Comparison of ENCODE assay signal across 7 mouse cellular contexts in genomic region chr9:21221383-21221929, GRCm38 (mm10). TPM values are rescaled to one million over a fixed set of nuclear protein-coding genes. Genes with fewer than 3 reads are reported as not detected.
DNase-seq lines count a peak whose midpoint lies in the region; ATAC-seq lines count a peak whose summit lies in the region.

No protein-coding gene starts in this region.

- 16% methylated on average over 7 of the region's 7 CpGs for WGBS in heart, embryonic 13.5 days
- WGBS in large intestine, adult 2 months = 11% methylated on average over 7 of the region's 7 CpGs
- 13% methylated on average over 7 of the region's 7 CpGs for WGBS in midbrain, embryonic 16.5 days

- peaks cover 23% of the 10 kb centered on the region for H3K4me1 ChIP-seq in heart, embryonic 13.5 days
- H3K4me1 ChIP-seq in midbrain, embryonic 16.5 days (ENCODE audit: control insufficient read depth, insufficient read depth, low read length) = peaks cover 7% of the 10 kb centered on the region

- peak overlapping the region; percentile 69 for H3K4me2 ChIP-seq in heart, embryonic 13.5 days
- H3K4me2 ChIP-seq in midbrain, embryonic 16.5 days (ENCODE audit: low read length) = no peak overlapping the region

- no peak for ATAC-seq in heart, embryonic 13.5 days (ENCODE audit: extremely low read depth, insufficient number of reproducible peaks, low FRiP score, low TSS enrichment)
- ATAC-seq in midbrain, embryonic 16.5 days = peak; percentile 15; the same call in 1 of the 2 replicates

- no peaks in the 10 kb centered on the region for H3K27me3 ChIP-seq in heart, embryonic 13.5 days (replicated peaks)
- H3K27me3 ChIP-seq in midbrain, embryonic 16.5 days (ENCODE audit: control insufficient read depth, insufficient read depth, low read depth, low read length) = no peaks in the 10 kb centered on the region

- peak overlapping the region; percentile 71 for H3K9ac ChIP-seq in heart, embryonic 13.5 days
- H3K9ac ChIP-seq in midbrain, embryonic 16.5 days (ENCODE audit: low read depth, low read length) = no peak overlapping the region

- H3K36me3 ChIP-seq in heart, embryonic 13.5 days = no peaks in the 10 kb centered on the region
- H3K36me3 ChIP-seq in midbrain, embryonic 16.5 days (ENCODE audit: control insufficient read depth, insufficient read depth, low read length) = no peaks in the 10 kb centered on the region

- peak overlapping the region; percentile 81 for H3K27ac ChIP-seq in heart, embryonic 13.5 days (replicated peaks)
- no peak overlapping the region for H3K27ac ChIP-seq in midbrain, embryonic 16.5 days (ENCODE audit: low read length)

- peak overlapping the region; percentile 44 for H3K4me3 ChIP-seq in heart, embryonic 13.5 days
- no peak overlapping the region for H3K4me3 ChIP-seq in midbrain, embryonic 16.5 days (ENCODE audit: low read depth, low read length)

- DNase-seq in spleen, postnatal 36 days (ENCODE audit: low spot score in 2 of 2) = peak; percentile 63 to 80
- no peak for DNase-seq in spleen, adult 12 weeks (ENCODE audit: low spot score)
- DNase-seq in c-Kit-positive CD71-positive TER-119-negative erythroid progenitor cells, embryonic 14.5 days (ENCODE audit: low read depth) = peak; percentile 81
- DNase-seq in large intestine, adult 2 months (ENCODE audit: low read depth, low spot score) = peak; percentile 76
- DNase-seq in right cerebral cortex, adult 2 months (ENCODE audit: low spot score in 2 of 2) = no peak

- H3K9me3 ChIP-seq in heart, embryonic 13.5 days = peaks cover 3% of the 10 kb centered on the region; the same call in 1 of the 2 replicates
- H3K9me3 ChIP-seq in midbrain, embryonic 16.5 days (replicated peaks; ENCODE audit: control insufficient read depth, low read length, poor library complexity, severe bottlenecking) = no peaks in the 10 kb centered on the region

RNA-seq across cellular contexts. Expression of gene Keap1, which starts 17.7 kb away (rescaled TPM):
- polyA plus RNA-seq in heart, embryonic 13.5 days (2015; fragmentation: Nextera tagmentation; extraction: Ambion mirVana) = 51.1 and 52.7 TPM in 2 replicates
- polyA plus RNA-seq in large intestine, adult 2 months (2012; rRNA removed) = 49.2 and 62.6 TPM in 2 replicates
- polyA plus RNA-seq in midbrain, embryonic 16.5 days (2015; fragmentation: Nextera tagmentation; extraction: Ambion mirVana) = 68.0 and 69.9 TPM in 2 replicates

RNA-seq across cellular contexts. Expression of gene S1pr5, which starts 26.8 kb away (rescaled TPM):
- polyA plus RNA-seq in heart, embryonic 13.5 days (2015; fragmentation: Nextera tagmentation; extraction: Ambion mirVana) = 0.07 and 0.11 TPM in 2 replicates
- not detected in 2 replicates for polyA plus RNA-seq in large intestine, adult 2 months (2012; rRNA removed)
- polyA plus RNA-seq in midbrain, embryonic 16.5 days (2015; fragmentation: Nextera tagmentation; extraction: Ambion mirVana) = 3.7 and 4.3 TPM in 2 replicates

RNA-seq across cellular contexts. Expression of gene Atg4d, which starts 43.6 kb away (rescaled TPM):
- 41.6 and 51.4 TPM in 2 replicates for polyA plus RNA-seq in heart, embryonic 13.5 days (2015; fragmentation: Nextera tagmentation; extraction: Ambion mirVana)
- 93.2 and 106 TPM in 2 replicates for polyA plus RNA-seq in large intestine, adult 2 months (2012; rRNA removed)
- polyA plus RNA-seq in midbrain, embryonic 16.5 days (2015; fragmentation: Nextera tagmentation; extraction: Ambion mirVana) = 43.0 and 47.9 TPM in 2 replicates

RNA-seq across cellular contexts. Expression of gene Pde4a, which starts 55.9 kb away (rescaled TPM):
- polyA plus RNA-seq in heart, embryonic 13.5 days (2015; fragmentation: Nextera tagmentation; extraction: Ambion mirVana) = 9.5 and 11.3 TPM in 2 replicates
- polyA plus RNA-seq in large intestine, adult 2 months (2012; rRNA removed) = 2.8 and 3.9 TPM in 2 replicates
- polyA plus RNA-seq in midbrain, embryonic 16.5 days (2015; fragmentation: Nextera tagmentation; extraction: Ambion mirVana) = 44.2 and 49.3 TPM in 2 replicates

Comparison
In these comparisons a context has a peak if more than half of its experiments do, and no peak if none do; other contexts are left out.
1. DNase-seq: peak in spleen, postnatal 36 days (2 of 2), c-Kit-positive CD71-positive TER-119-negative erythroid progenitor cells, embryonic 14.5 days (single experiment) and large intestine, adult 2 months (single experiment); none in spleen, adult 12 weeks (single experiment) and right cerebral cortex, adult 2 months (0 of 2).